Mouse (Mus musculus): Measurements from ENCODE around the gene Trim61.

Gene Trim61

DNA sequence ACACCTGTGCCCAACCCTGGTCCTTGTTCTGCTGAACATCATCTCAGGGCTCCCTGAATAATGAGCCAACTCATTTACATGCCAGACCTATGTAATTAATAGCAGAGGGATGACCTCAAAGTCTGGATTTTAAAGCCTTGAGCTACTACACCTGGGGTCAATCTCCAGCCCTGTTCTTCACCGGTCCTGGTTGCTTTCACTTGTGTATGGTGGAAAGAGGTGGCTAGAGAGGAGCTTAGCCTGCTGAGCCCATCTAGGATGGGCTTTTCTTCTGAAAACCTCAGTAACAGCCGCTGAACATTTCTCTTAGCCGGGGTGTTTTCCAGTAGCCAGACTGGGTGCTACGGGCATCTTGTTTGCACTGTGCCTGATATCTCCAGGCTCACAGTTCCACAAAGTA, 30.6 kb downstream of the Trim61 start, which contains the start of gene Trim75:
Gene Trim75 (minus strand): TSS at position 101 of the 400 bp plus-strand sequence.
- no peak for DNase-seq (ENCODE audit: low read depth, low spot score)

DNA sequence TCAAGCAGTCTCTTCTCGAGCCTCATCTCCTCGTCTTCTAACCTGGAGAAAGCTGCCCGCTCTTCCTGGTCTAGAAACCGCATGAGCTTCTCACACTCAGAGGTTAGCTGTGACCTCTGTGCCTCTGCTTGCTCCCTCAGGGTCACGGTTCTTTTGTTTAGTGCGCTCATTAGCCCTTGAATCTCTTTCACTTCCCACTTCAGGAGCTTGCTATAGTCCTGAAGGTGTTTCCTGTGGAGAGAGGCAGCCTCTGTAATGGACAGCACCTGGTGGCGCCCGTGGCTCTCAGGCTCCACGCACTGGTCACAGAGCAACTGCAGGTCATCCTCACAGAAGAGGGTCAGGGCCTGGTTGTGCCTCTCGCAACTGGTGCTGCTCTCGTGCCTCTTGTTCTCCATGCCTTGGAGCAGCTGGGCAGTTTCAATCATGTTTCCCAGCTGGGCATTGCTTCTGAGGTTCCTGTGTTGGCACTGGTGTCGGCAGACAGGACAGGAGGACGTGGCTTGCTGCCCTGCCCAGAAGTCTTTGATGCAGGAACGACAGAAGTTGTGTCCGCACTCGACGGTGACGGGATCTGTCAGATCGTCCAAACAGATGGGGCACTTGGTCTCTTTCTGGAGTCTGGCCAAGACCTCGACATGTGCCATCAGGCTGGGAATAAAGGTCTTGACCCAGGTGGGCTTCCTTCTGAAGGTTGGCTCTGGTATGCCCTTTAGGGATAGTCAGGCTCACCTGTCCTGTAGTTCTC, 35.0 kb downstream of the Trim61 start:
- no peak for DNase-seq (ENCODE audit: low read depth, low spot score)

Data from CD4-positive helper T cell, adult 2 months (primary cell).